Mouse (Mus musculus): ENCODE data around the gene Tns1.

DNA sequence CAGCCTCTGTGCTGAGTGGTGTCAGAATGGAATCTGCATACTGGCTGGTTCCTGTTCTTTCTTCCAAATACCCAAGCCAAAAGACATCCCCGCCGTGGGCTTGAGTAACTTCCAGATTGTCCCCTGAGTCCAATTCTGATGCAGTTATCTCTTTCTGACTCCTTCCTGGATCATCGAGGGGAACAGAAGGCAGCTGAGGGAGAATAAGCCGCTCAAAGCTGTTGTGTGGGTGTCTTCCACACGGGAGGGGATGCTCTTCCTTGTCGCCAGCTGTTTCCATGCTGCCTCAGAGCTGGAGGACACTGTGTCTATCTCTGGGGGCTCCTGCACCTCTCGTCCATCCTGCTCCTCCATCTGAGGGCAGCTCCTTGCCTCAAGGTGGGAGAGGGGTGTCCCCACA lies 133.0 kb downstream of the Tns1 start:
- TF ChIP-seq CTCF (IDR thresholded peaks at IDR 0.05; ENCODE audit: low read depth, low read length) (no peak), POLR2A (IDR thresholded peaks at IDR 0.05; ENCODE audit: borderline replicate concordance, low read depth, low read length) (no peak)

Data from bone marrow macrophage, adult 2 months (primary cell).